Mouse (Mus musculus) E14TG2a.4 (cell line): ENCODE results near the gene Coro1a.

Source experiments
- CTCF ChIP-seq: conservative IDR thresholded peaks from 2 replicates; pipeline ENCODE4 v1.5.1; 2014; ENCODE audit warnings: low read length
- NANOG ChIP-seq: IDR thresholded peaks from 2 replicates; pipeline ENCODE4 v1.6.1; 2014; ENCODE audit warnings: borderline replicate concordance, low read length, mixed read lengths
- POU5F1 ChIP-seq: IDR thresholded peaks from 2 replicates; pipeline ENCODE4 v1.6.1; 2014; ENCODE audit warnings: low read length, borderline replicate concordance

DNA sequence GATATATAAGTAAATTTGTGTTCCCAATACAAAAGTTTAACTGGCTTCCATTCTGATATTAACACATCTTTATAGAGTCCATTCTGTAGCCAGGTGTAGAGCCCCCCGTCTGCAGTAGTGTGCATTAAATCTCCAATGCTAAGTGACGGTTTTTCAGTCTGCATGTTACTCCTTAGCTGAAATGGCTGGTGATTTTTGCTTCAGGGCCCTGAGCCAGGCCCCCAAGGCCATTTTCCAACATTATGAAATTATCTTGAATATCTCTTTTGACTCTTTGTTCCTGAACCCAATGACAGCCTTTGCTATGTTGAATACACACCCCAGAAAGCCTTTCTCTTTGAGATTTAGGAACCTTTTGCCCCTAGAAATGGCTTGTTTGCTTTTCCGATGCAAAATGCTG, 47.8 kb downstream of the Coro1a start:
- TF ChIP-seq CTCF (no peak), POU5F1 (no peak), NANOG (no peak)
